Mouse (Mus musculus): ENCODE data around the gene Rerg.
A peak's percentile ranks its signal among the peaks of the same experiment; 100 is the strongest.

Rerg gene

GRCm38 (mm10) chr6:137163061-137163460 is 7.2 kb downstream of the Rerg start:
- no peak for DNase-seq (ENCODE audit: low read depth, low spot score)

- no peak for DNase-seq (ENCODE audit: low read depth, low spot score)
These were observed 7.8 kb downstream of the Rerg start for GRCm38 (mm10) chr6:137162481-137162880.

GRCm38 (mm10) chr6:137161491-137162088 is 8.7 kb downstream of the Rerg start:
- DNase-seq (ENCODE audit: low read depth, low spot score) = no peak

- DNase-seq (ENCODE audit: low read depth, low spot score) = no peak
These were observed 10.8 kb downstream of the Rerg start for GRCm38 (mm10) chr6:137159372-137159926.

- DNase-seq (ENCODE audit: low read depth, low spot score) = no peak
These were observed 13.7 kb downstream of the Rerg start for GRCm38 (mm10) chr6:137156437-137157219.

- no peak for DNase-seq (ENCODE audit: low read depth, low spot score)
These were observed 14.8 kb downstream of the Rerg start for GRCm38 (mm10) chr6:137155196-137156137.

- DNase-seq (ENCODE audit: low read depth, low spot score) = no peak
These were observed 17.3 kb downstream of the Rerg start for GRCm38 (mm10) chr6:137153021-137153420.

- no peak for DNase-seq (ENCODE audit: low read depth, low spot score)
These were observed 19.3 kb downstream of the Rerg start for GRCm38 (mm10) chr6:137151015-137151414.

- no peak for DNase-seq (ENCODE audit: low read depth, low spot score)
These were observed 20.5 kb downstream of the Rerg start for GRCm38 (mm10) chr6:137149833-137150232.

GRCm38 (mm10) chr6:137146910-137147309 is 23.4 kb downstream of the Rerg start:
- DNase-seq (ENCODE audit: low read depth, low spot score) = no peak

GRCm38 (mm10) chr6:137145611-137146010 is 24.7 kb downstream of the Rerg start:
- no peak for DNase-seq (ENCODE audit: low read depth, low spot score)

- DNase-seq (ENCODE audit: low read depth, low spot score) = no peak
These were observed 25.2 kb downstream of the Rerg start for GRCm38 (mm10) chr6:137144958-137145535.

GRCm38 (mm10) chr6:137144526-137144840 is 25.8 kb downstream of the Rerg start:
- DNase-seq (ENCODE audit: low read depth, low spot score) = no peak

GRCm38 (mm10) chr6:137143818-137144525 is 26.3 kb downstream of the Rerg start:
- no peak for DNase-seq (ENCODE audit: low read depth, low spot score)

- no peak for DNase-seq (ENCODE audit: low read depth, low spot score)
These were observed 27.5 kb downstream of the Rerg start for GRCm38 (mm10) chr6:137142796-137143195.

- no peak for DNase-seq (ENCODE audit: low read depth, low spot score)
These were observed 29.0 kb downstream of the Rerg start for GRCm38 (mm10) chr6:137141247-137141820.

- DNase-seq (ENCODE audit: low read depth, low spot score) = no peak
These were observed 31.5 kb downstream of the Rerg start for GRCm38 (mm10) chr6:137138822-137139221.

- DNase-seq (ENCODE audit: low read depth, low spot score) = no peak
These were observed 31.9 kb downstream of the Rerg start for GRCm38 (mm10) chr6:137138391-137138790.

GRCm38 (mm10) chr6:137136401-137136800 is 33.9 kb downstream of the Rerg start:
- DNase-seq (ENCODE audit: low read depth, low spot score) = no peak

GRCm38 (mm10) chr6:137135506-137136391 is 34.5 kb downstream of the Rerg start:
- peak; percentile 43 for DNase-seq (ENCODE audit: low read depth, low spot score)
